Mouse (Mus musculus) left cerebral cortex, adult 6 months (tissue): ENCODE measurements around the gene Vps26c. TPM values are rescaled to one million over a fixed set of nuclear protein-coding genes. Genes with fewer than 3 reads are reported as not detected.

Source experiments
- long read RNA-seq, 2 experiments: library from polyadenylated mRNA; unstranded; transcript quantifications; one replicate each; pipeline ENCODE4 v2.0.0; 2019 to 2020
- polyA plus RNA-seq: library from polyadenylated mRNA; unstranded; fragments of <200 nt; fragmentation: Nextera tagmentation; gene quantifications from 2 replicates; pipeline ENCODE4 v1.2.3, GENCODE M21; 2021

Vps26c gene
- 29.7 and 41.6 TPM in 2 replicates for polyA plus RNA-seq
- long read RNA-seq, experiment 1, transcript Vps26c-201 (8 exons, 2,547 nt): major isoform, 294 of 332 reads
- long read RNA-seq, experiment 1, partial matches to known transcripts: 18 of 332 reads
- long read RNA-seq, experiment 1, other reads (novel, unspliced or antisense): 20 of 332 reads
- long read RNA-seq, experiment 2, transcript Vps26c-201 (8 exons, 2,547 nt): major isoform, 55 of 78 reads
- long read RNA-seq, experiment 2, partial matches to known transcripts: 7 of 78 reads
- long read RNA-seq, experiment 2, other reads (novel, unspliced or antisense): 16 of 78 reads

GRCm38 (mm10) chr16:94526344-94527151 lies at the start of gene Vps26c:
Gene Vps26c (minus strand): TSS chr16:94526830.

GRCm38 (mm10) chr16:94569229-94570176 lies 42.9 kb upstream of the Vps26c start, which contains the start of gene Dyrk1a:
Gene Dyrk1a (plus strand): TSS chr16:94570010.

Other genes starting within 250 kb of the Vps26c start
- gene Hlcs, start 213.3 kb downstream of the Vps26c start, polyA plus RNA-seq: 4.4 and 4.7 TPM in 2 replicates
- gene Ripply3, start 198.4 kb downstream of the Vps26c start, polyA plus RNA-seq: 0.16 and 0.34 TPM in 2 replicates
- 522 and 537 TPM in 2 replicates for gene Ttc3, start 156.2 kb downstream of the Vps26c start, polyA plus RNA-seq
- gene Pigp, start 155.0 kb downstream of the Vps26c start, polyA plus RNA-seq: 131 and 159 TPM in 2 replicates
- gene Dyrk1a, start 43.2 kb upstream of the Vps26c start, polyA plus RNA-seq: 12.4 and 19.7 TPM in 2 replicates